Mouse (Mus musculus): ENCODE measurements around the gene Kndc1. TPM values are rescaled to one million over a fixed set of nuclear protein-coding genes. Genes with fewer than 3 reads are reported as not detected.

Kndc1 gene
- polyA plus RNA-seq, 1 experiment from 2014 or later: 0.15 TPM

- WGBS: 75% methylated on average over 10 of the region's 10 CpGs
These were observed 17.2 kb upstream of the Kndc1 start for GRCm38 (mm10) chr7:139877167-139877792.

GRCm38 (mm10) chr7:139878122-139878521 lies 16.4 kb upstream of the Kndc1 start:
- H3K9me3 ChIP-seq: no peaks in the 10 kb centered on the region
- no peak overlapping the region for H3K4me3 ChIP-seq (replicated peaks)
- peaks cover 12% of the 10 kb centered on the region for H3K27me3 ChIP-seq
- H3K4me2 ChIP-seq: no peak overlapping the region
- no peaks in the 10 kb centered on the region for H3K4me1 ChIP-seq (replicated peaks)
- no peaks in the 10 kb centered on the region for H3K36me3 ChIP-seq
- no peak for ATAC-seq (ENCODE audit: insufficient number of reproducible peaks, insufficient read depth, low FRiP score, low TSS enrichment, low read depth)
- H3K9ac ChIP-seq (replicated peaks): no peak overlapping the region
- no peak overlapping the region for H3K27ac ChIP-seq
- 76% methylated on average over 5 of the region's 5 CpGs for WGBS

More at GRCm38 (mm10) chr7:139877167-139877792, 17.2 kb upstream of the Kndc1 start:
- no peaks in the 10 kb centered on the region for H3K4me1 ChIP-seq (replicated peaks)
- peaks cover 12% of the 10 kb centered on the region for H3K27me3 ChIP-seq
- no peak overlapping the region for H3K27ac ChIP-seq
- ATAC-seq (ENCODE audit: insufficient number of reproducible peaks, insufficient read depth, low FRiP score, low TSS enrichment, low read depth): no peak
- no peaks in the 10 kb centered on the region for H3K9me3 ChIP-seq
- H3K9ac ChIP-seq (replicated peaks): no peak overlapping the region
- H3K36me3 ChIP-seq: no peaks in the 10 kb centered on the region
- H3K4me3 ChIP-seq (replicated peaks): no peak overlapping the region
- H3K4me2 ChIP-seq: no peak overlapping the region

GRCm38 (mm10) chr7:139878621-139879020 lies 15.9 kb upstream of the Kndc1 start:
- Histone ChIP-seq H3K4me3 (replicated peaks) (no peak overlapping the region), H3K4me1 (replicated peaks) (no peaks in the 10 kb centered on the region), H3K9ac (replicated peaks) (no peak overlapping the region), H3K27me3 (peaks cover 12% of the 10 kb centered on the region), H3K9me3 (no peaks in the 10 kb centered on the region), H3K27ac (no peak overlapping the region), H3K36me3 (no peaks in the 10 kb centered on the region), H3K4me2 (no peak overlapping the region)
- no peak for ATAC-seq (ENCODE audit: insufficient number of reproducible peaks, insufficient read depth, low FRiP score, low TSS enrichment, low read depth)
- WGBS: 65% methylated on average over 6 of the region's 6 CpGs

- no peak overlapping the region for H3K4me3 ChIP-seq (replicated peaks)
- no peaks in the 10 kb centered on the region for H3K36me3 ChIP-seq
- no peak for ATAC-seq (ENCODE audit: insufficient number of reproducible peaks, insufficient read depth, low FRiP score, low TSS enrichment, low read depth)
- no peak overlapping the region for H3K4me2 ChIP-seq
- H3K9ac ChIP-seq (replicated peaks): no peak overlapping the region
- 89% methylated on average over 4 of the region's 4 CpGs for WGBS
- no peak overlapping the region for H3K27ac ChIP-seq
- peaks cover 10% of the 10 kb centered on the region; the same call in 1 of the 2 replicates for H3K27me3 ChIP-seq
- H3K9me3 ChIP-seq: no peaks in the 10 kb centered on the region
- no peaks in the 10 kb centered on the region for H3K4me1 ChIP-seq (replicated peaks)
These were observed 11.0 kb upstream of the Kndc1 start for GRCm38 (mm10) chr7:139883545-139883944.

- 76% methylated on average over 5 of the region's 5 CpGs for WGBS
- Histone ChIP-seq H3K36me3 (no peaks in the 10 kb centered on the region), H3K9ac (replicated peaks) (no peak overlapping the region), H3K9me3 (no peaks in the 10 kb centered on the region), H3K4me2 (no peak overlapping the region), H3K27ac (no peak overlapping the region), H3K4me1 (replicated peaks) (0 out of 2 replicates have a peak, but pooled peaks cover 9% of the 10 kb centered on the region), H3K4me3 (replicated peaks) (no peak overlapping the region), H3K27me3 (peaks cover 54% of the 10 kb centered on the region)
- no peak for ATAC-seq (ENCODE audit: insufficient number of reproducible peaks, insufficient read depth, low FRiP score, low TSS enrichment, low read depth)
These were observed 2.7 kb upstream of the Kndc1 start for GRCm38 (mm10) chr7:139891779-139892178.

GRCm38 (mm10) chr7:139896271-139896670 lies 1.8 kb downstream of the Kndc1 start:
- Histone ChIP-seq H3K4me2 (no peak overlapping the region), H3K36me3 (no peaks in the 10 kb centered on the region), H3K9ac (replicated peaks) (no peak overlapping the region), H3K4me1 (replicated peaks) (0 out of 2 replicates have a peak, but pooled peaks cover 9% of the 10 kb centered on the region), H3K4me3 (replicated peaks) (no peak overlapping the region), H3K27me3 (peaks cover 74% of the 10 kb centered on the region), H3K27ac (no peak overlapping the region), H3K9me3 (no peaks in the 10 kb centered on the region)
- 82% methylated on average over 7 of the region's 7 CpGs for WGBS
- no peak for ATAC-seq (ENCODE audit: insufficient number of reproducible peaks, insufficient read depth, low FRiP score, low TSS enrichment, low read depth)

- Histone ChIP-seq H3K9me3 (no peaks in the 10 kb centered on the region), H3K4me3 (replicated peaks) (no peak overlapping the region), H3K9ac (replicated peaks) (no peak overlapping the region), H3K36me3 (no peaks in the 10 kb centered on the region), H3K4me1 (replicated peaks) (0 out of 2 replicates have a peak, but pooled peaks cover 9% of the 10 kb centered on the region), H3K4me2 (no peak overlapping the region), H3K27ac (no peak overlapping the region), H3K27me3 (peaks cover 74% of the 10 kb centered on the region)
- ATAC-seq (ENCODE audit: insufficient number of reproducible peaks, insufficient read depth, low FRiP score, low TSS enrichment, low read depth): no peak
- 82% methylated on average over 7 of the region's 7 CpGs for WGBS
These were observed 2.3 kb downstream of the Kndc1 start for GRCm38 (mm10) chr7:139896796-139897195.

- no peak overlapping the region for H3K27ac ChIP-seq
- WGBS: 87% methylated on average over 2 of the region's 2 CpGs
- H3K4me2 ChIP-seq: no peak overlapping the region
- 0 out of 2 replicates have a peak, but pooled peaks cover 9% of the 10 kb centered on the region for H3K4me1 ChIP-seq (replicated peaks)
- H3K36me3 ChIP-seq: no peaks in the 10 kb centered on the region
- no peaks in the 10 kb centered on the region for H3K9me3 ChIP-seq
- ATAC-seq (ENCODE audit: insufficient number of reproducible peaks, insufficient read depth, low FRiP score, low TSS enrichment, low read depth): no peak
- no peak overlapping the region for H3K9ac ChIP-seq (replicated peaks)
- no peak overlapping the region for H3K4me3 ChIP-seq (replicated peaks)
- peaks cover 63% of the 10 kb centered on the region for H3K27me3 ChIP-seq
These were observed 4.1 kb downstream of the Kndc1 start for GRCm38 (mm10) chr7:139898606-139899005.

- Histone ChIP-seq H3K9me3 (no peaks in the 10 kb centered on the region), H3K27me3 (peaks cover 56% of the 10 kb centered on the region), H3K4me2 (no peak overlapping the region), H3K4me3 (replicated peaks) (no peak overlapping the region), H3K9ac (replicated peaks) (no peak overlapping the region), H3K36me3 (no peaks in the 10 kb centered on the region), H3K4me1 (replicated peaks) (0 out of 2 replicates have a peak, but pooled peaks cover 6% of the 10 kb centered on the region), H3K27ac (no peak overlapping the region)
- peak; percentile 31; the same call in 1 of the 2 replicates for ATAC-seq (ENCODE audit: insufficient number of reproducible peaks, insufficient read depth, low FRiP score, low TSS enrichment, low read depth)
- WGBS: 79% methylated on average over 7 of the region's 7 CpGs
These were observed 5.0 kb downstream of the Kndc1 start for GRCm38 (mm10) chr7:139899505-139899904.

GRCm38 (mm10) chr7:139900456-139900855 lies 6.0 kb downstream of the Kndc1 start:
- Histone ChIP-seq H3K9me3 (no peaks in the 10 kb centered on the region), H3K4me3 (replicated peaks) (no peak overlapping the region), H3K4me1 (replicated peaks) (no peaks in the 10 kb centered on the region), H3K9ac (replicated peaks) (no peak overlapping the region), H3K27ac (no peak overlapping the region), H3K27me3 (peaks cover 52% of the 10 kb centered on the region), H3K36me3 (no peaks in the 10 kb centered on the region), H3K4me2 (no peak overlapping the region)
- 95% methylated on average over 7 of the region's 7 CpGs for WGBS
- ATAC-seq (ENCODE audit: insufficient number of reproducible peaks, insufficient read depth, low FRiP score, low TSS enrichment, low read depth): no peak

- Histone ChIP-seq H3K27me3 (peaks cover 50% of the 10 kb centered on the region), H3K4me1 (replicated peaks) (peaks cover 3% of the 10 kb centered on the region; the same call in 1 of the 2 replicates), H3K9me3 (no peaks in the 10 kb centered on the region), H3K4me3 (replicated peaks) (no peak overlapping the region), H3K36me3 (no peaks in the 10 kb centered on the region), H3K9ac (replicated peaks) (no peak overlapping the region), H3K27ac (no peak overlapping the region), H3K4me2 (no peak overlapping the region)
- no peak for ATAC-seq (ENCODE audit: insufficient number of reproducible peaks, insufficient read depth, low FRiP score, low TSS enrichment, low read depth)
- 92% methylated on average over 6 of the region's 6 CpGs for WGBS
These were observed 6.4 kb downstream of the Kndc1 start for GRCm38 (mm10) chr7:139900896-139901295.

GRCm38 (mm10) chr7:139901981-139902380 lies 7.5 kb downstream of the Kndc1 start:
- Histone ChIP-seq H3K27me3 (peaks cover 39% of the 10 kb centered on the region), H3K27ac (no peak overlapping the region), H3K9ac (replicated peaks) (no peak overlapping the region), H3K4me2 (no peak overlapping the region), H3K4me3 (replicated peaks) (no peak overlapping the region), H3K9me3 (no peaks in the 10 kb centered on the region), H3K4me1 (replicated peaks) (peaks cover 5% of the 10 kb centered on the region; the same call in 1 of the 2 replicates), H3K36me3 (no peaks in the 10 kb centered on the region)
- ATAC-seq (ENCODE audit: insufficient number of reproducible peaks, insufficient read depth, low FRiP score, low TSS enrichment, low read depth): no peak
- 50% methylated on average over 1 of the region's 1 CpGs for WGBS
